ENCODE assay signal across 22 mouse cellular contexts in the genomic region with DNA sequence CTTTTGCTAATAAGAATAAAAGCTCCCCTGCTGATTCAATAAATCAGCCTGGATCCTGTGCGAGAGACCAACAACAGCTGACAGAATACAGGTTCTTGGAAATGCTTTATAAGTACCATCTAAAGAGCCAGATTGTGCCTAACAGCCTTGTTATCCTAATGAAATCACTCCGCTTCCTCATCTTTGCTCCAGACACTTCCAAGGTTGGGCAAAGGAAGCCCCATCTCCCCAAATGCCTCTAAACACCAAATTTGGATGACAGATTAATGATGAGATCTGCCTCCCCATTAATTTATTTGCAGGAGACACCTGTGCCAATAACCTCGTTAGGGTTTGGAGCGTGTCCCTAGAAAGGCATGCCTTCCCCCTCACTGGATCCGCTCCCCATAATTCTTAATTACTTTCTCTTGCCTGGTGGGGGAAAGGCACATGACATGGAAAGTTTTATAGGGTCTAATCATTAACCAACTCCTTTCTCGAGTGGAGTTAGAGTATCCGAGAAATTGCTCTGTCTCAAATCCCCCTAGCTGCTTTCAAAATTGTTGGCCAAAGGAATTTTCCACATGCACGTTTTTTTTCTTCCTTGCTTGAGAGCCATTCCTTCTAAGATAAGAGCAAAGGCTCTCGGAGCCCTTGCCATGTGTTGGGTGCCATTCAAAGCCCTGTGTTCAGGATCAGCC.
DNase-seq lines count a peak whose midpoint lies in the region; ATAC-seq and TF ChIP-seq lines count a peak whose summit lies in the region.
"Had no signal": no experiment of that assay in that cellular context is flagged by ENCODE, and none has a peak within 500 bp of the region (broad histone marks: within the 10 kb centered on the region; RNA-seq: fewer than 3 reads in every experiment).

No protein-coding gene starts in this region.

- ATAC-seq in lung, embryonic 14.5 days (ENCODE audit: insufficient read depth) = no peak
- peak; percentile 68; the same call in 1 of the 2 replicates for ATAC-seq in kidney, embryonic 14.5 days (ENCODE audit: low FRiP score, low TSS enrichment)
- no peak for ATAC-seq in stomach, postnatal 0 days (ENCODE audit: low FRiP score, low TSS enrichment)
- ATAC-seq: forebrain, embryonic 16.5 days had no signal

- no peak overlapping the region for H3K4me2 ChIP-seq in lung, embryonic 14.5 days
- H3K4me2 ChIP-seq in kidney, embryonic 14.5 days (replicated peaks; ENCODE audit: low read depth, low read length) = no peak overlapping the region; the same call in 1 of the 2 replicates
- H3K4me2 ChIP-seq in stomach, postnatal 0 days (replicated peaks; ENCODE audit: low read depth) = no peak overlapping the region
- H3K4me2 ChIP-seq: embryonic facial prominence, embryonic 12.5 days; heart, embryonic 11.5 days; neural tube, embryonic 15.5 days had no signal

- H3K4me1 ChIP-seq in lung, embryonic 14.5 days (ENCODE audit: insufficient read depth) = no peaks in the 10 kb centered on the region
- peaks cover 9% of the 10 kb centered on the region; the same call in 1 of the 2 replicates for H3K4me1 ChIP-seq in kidney, embryonic 14.5 days (ENCODE audit: control insufficient read depth, insufficient read depth, low read length)
- H3K4me1 ChIP-seq in stomach, postnatal 0 days (replicated peaks; ENCODE audit: control insufficient read depth, insufficient read depth) = no peaks in the 10 kb centered on the region
- H3K4me1 ChIP-seq: embryonic facial prominence, embryonic 12.5 days; megakaryocyte, embryonic 14.5 days; neural tube, embryonic 15.5 days had no signal

- H3K4me3 ChIP-seq in lung, embryonic 14.5 days (ENCODE audit: low read depth, low read length) = no peak overlapping the region
- no peak overlapping the region for H3K4me3 ChIP-seq in kidney, embryonic 14.5 days (ENCODE audit: low read length)
- H3K4me3 ChIP-seq in stomach, postnatal 0 days (ENCODE audit: low read depth, low read length) = no peak overlapping the region
- H3K4me3 ChIP-seq: embryonic facial prominence, embryonic 12.5 days; erythroblast, embryonic 14.5 days; megakaryocyte, embryonic 14.5 days; neural tube, embryonic 15.5 days had no signal

- intact Hi-C loops in left cerebral cortex, postnatal 4 days (cut with DNase I) = no loop called here

- DNase-seq in lung, embryonic 14.5 days = peak; percentile 11
- no peak for DNase-seq in lung, adult 18-20 months
- peak; percentile 14 to 22 for DNase-seq in kidney, postnatal 4 days
- DNase-seq in stomach, postnatal 0 days (ENCODE audit: low spot score) = no peak
- DNase-seq in left cerebral cortex, postnatal 4 days = no peak
- DNase-seq in cerebellum, postnatal 25 days = no peak
- DNase-seq: adrenal gland, adult 8-10 months; cerebellum, adult 9-11 months; gastrocnemius, postnatal 36 days; heart, postnatal 10 days; lung, postnatal 10 days; midbrain, embryonic 14.5 days; right cerebral cortex, postnatal 14 days; thymus, adult 2 months had no signal

- no peaks in the 10 kb centered on the region for H3K9me3 ChIP-seq in lung, embryonic 14.5 days (ENCODE audit: low read depth, low read length)
- H3K9me3 ChIP-seq in kidney, embryonic 14.5 days (ENCODE audit: control insufficient read depth, low read length) = no peaks in the 10 kb centered on the region
- no peaks in the 10 kb centered on the region for H3K9me3 ChIP-seq in stomach, postnatal 0 days (ENCODE audit: control insufficient read depth, low read length)
- H3K9me3 ChIP-seq: embryonic facial prominence, embryonic 12.5 days; neural tube, embryonic 15.5 days had no signal

- no peaks in the 10 kb centered on the region for H3K27me3 ChIP-seq in lung, embryonic 14.5 days (ENCODE audit: insufficient read depth, low read length)
- H3K27me3 ChIP-seq in kidney, embryonic 14.5 days (ENCODE audit: control insufficient read depth, insufficient read depth, low read length) = no peaks in the 10 kb centered on the region
- no peaks in the 10 kb centered on the region for H3K27me3 ChIP-seq in stomach, postnatal 0 days (ENCODE audit: control insufficient read depth, insufficient read depth, low read length)
- H3K27me3 ChIP-seq: embryonic facial prominence, embryonic 12.5 days; megakaryocyte, embryonic 14.5 days; neural tube, embryonic 15.5 days had no signal

- no peak for TF ChIP-seq CTCF in lung, embryonic 14.5 days (IDR thresholded peaks at IDR 0.05; ENCODE audit: low read depth)
- no peak for TF ChIP-seq CTCF in stomach, postnatal 0 days (IDR thresholded peaks at IDR 0.05; ENCODE audit: low read depth)

- no peak for TF ChIP-seq EP300 in stomach, postnatal 0 days (optimal IDR thresholded peaks at IDR 0.05)

- H3K36me3 ChIP-seq in lung, embryonic 14.5 days (ENCODE audit: insufficient read depth) = no peaks in the 10 kb centered on the region
- H3K36me3 ChIP-seq in kidney, embryonic 14.5 days (ENCODE audit: control insufficient read depth, insufficient read depth, low read length) = no peaks in the 10 kb centered on the region
- no peaks in the 10 kb centered on the region for H3K36me3 ChIP-seq in stomach, postnatal 0 days (ENCODE audit: control insufficient read depth, insufficient read depth, low read length)
- H3K36me3 ChIP-seq: embryonic facial prominence, embryonic 12.5 days; neural tube, embryonic 15.5 days had no signal

- 60% methylated on average over 9 of the region's 9 CpGs for WGBS in lung, embryonic 14.5 days
- 26% methylated on average over 9 of the region's 9 CpGs for WGBS in kidney, embryonic 14.5 days
- WGBS in stomach, postnatal 0 days = 54% methylated on average over 9 of the region's 9 CpGs

- no peak overlapping the region for H3K27ac ChIP-seq in lung, embryonic 14.5 days (ENCODE audit: low read depth)
- H3K27ac ChIP-seq in kidney, embryonic 14.5 days (ENCODE audit: low read depth, low read length) = no peak overlapping the region
- H3K27ac ChIP-seq in stomach, postnatal 0 days (replicated peaks) = no peak overlapping the region
- H3K27ac ChIP-seq: embryonic facial prominence, embryonic 12.5 days; liver, embryonic 14.5 days; neural tube, embryonic 15.5 days had no signal

- no peak overlapping the region for H3K9ac ChIP-seq in lung, embryonic 14.5 days
- no peak overlapping the region for H3K9ac ChIP-seq in kidney, embryonic 14.5 days (ENCODE audit: low read depth, low read length)
- no peak overlapping the region for H3K9ac ChIP-seq in stomach, postnatal 0 days (ENCODE audit: low read length)
- H3K9ac ChIP-seq: embryonic facial prominence, embryonic 12.5 days; liver, embryonic 14.5 days; neural tube, embryonic 15.5 days had no signal

Comparison
In these comparisons a context has a peak if more than half of its experiments do, and no peak if none do; other contexts are left out.
1. DNase-seq: peak in lung, embryonic 14.5 days (single experiment) and kidney, postnatal 4 days (2 of 2); none in lung, adult 18-20 months (0 of 2), stomach, postnatal 0 days (single experiment), left cerebral cortex, postnatal 4 days (single experiment) and cerebellum, postnatal 25 days (0 of 2).